Mouse (Mus musculus) heart, embryonic 14.5 days (tissue): ENCODE results near the gene Fam118b. TPM values are rescaled to one million over a fixed set of nuclear protein-coding genes. Genes with fewer than 3 reads are reported as not detected.

Experiments used
- ATAC-seq: fragments of 200-750 bp; cut with Nextera tagmentation; 2 replicates; pipeline ENCODE4 v1.8.0; 2017; ENCODE audit warnings: low read depth, moderate TSS enrichment; ENCODE audit not compliant: insufficient number of reproducible peaks, insufficient read depth, low FRiP score
- H3K27ac ChIP-seq, 2 experiments: fragments of 200-500 bp in 1 of 2; fragments of 300-500 bp in 1 of 2; sonication (generic) in 1 of 2; replicated peaks in 1 of 2; 2 replicates each; pipeline ENCODE4 v1.5.1; 2012 to 2014; ENCODE audit warnings: low read depth in 2 of 2, low read length in 2 of 2, control low read depth in 1 of 2, mild to moderate bottlenecking in 1 of 2, mixed read lengths in 1 of 2; ENCODE audit not compliant: control insufficient read depth in 1 of 2, insufficient read depth in 1 of 2
- H3K27me3 ChIP-seq: fragments of 300-500 bp; sonication (generic); 2 replicates; pipeline ENCODE4 v1.6.1; 2014; ENCODE audit warnings: mild to moderate bottlenecking, low read length, control low read depth; ENCODE audit not compliant: control insufficient read depth, insufficient read depth
- H3K36me3 ChIP-seq: fragments of 300-500 bp; sonication (generic); 2 replicates; pipeline ENCODE4 v1.6.1; 2014; ENCODE audit warnings: mild to moderate bottlenecking, control low read depth, low read length, mixed read lengths; ENCODE audit not compliant: control insufficient read depth, insufficient read depth
- H3K4me1 ChIP-seq, 2 experiments: fragments of 200-500 bp in 1 of 2; fragments of 300-500 bp in 1 of 2; sonication (generic) in 1 of 2; 2 replicates each; pipeline ENCODE4 v1.6.1; 2012 to 2014; ENCODE audit warnings: low read length in 2 of 2, control low read depth in 1 of 2, mixed read lengths in 1 of 2; ENCODE audit not compliant: control insufficient read depth in 2 of 2, insufficient read depth in 2 of 2
- H3K4me2 ChIP-seq: fragments of 300-500 bp; sonication (generic); 2 replicates; pipeline ENCODE4 v1.6.1; 2014; ENCODE audit warnings: mild to moderate bottlenecking, low read length
- H3K4me3 ChIP-seq, 2 experiments: fragments of 200-500 bp in 1 of 2; fragments of 300-500 bp in 1 of 2; sonication (generic) in 1 of 2; 2 replicates each; pipeline ENCODE4 v1.5.1; 2012 to 2014; ENCODE audit warnings: low read length in 2 of 2, mild to moderate bottlenecking in 2 of 2, control low read depth in 1 of 2, low read depth in 1 of 2, moderate library complexity in 1 of 2; ENCODE audit not compliant: control insufficient read depth in 1 of 2, insufficient read depth in 1 of 2
- H3K9ac ChIP-seq: fragments of 300-500 bp; sonication (generic); 2 replicates; pipeline ENCODE4 v1.6.1; 2014; ENCODE audit warnings: mild to moderate bottlenecking, low read length
- H3K9me3 ChIP-seq: fragments of 300-500 bp; sonication (generic); 2 replicates; pipeline ENCODE4 v1.6.1; 2016; ENCODE audit warnings: low read length, control low read depth; ENCODE audit not compliant: control insufficient read depth
- WGBS: fragments of 180-500 bp; shearing (Covaris S2); extraction: QIAGEN DNeasy Blood & Tissue Kit; methylation state at CpG from one replicate; pipeline ENCODE4 v1.1.7; 2014; 5-methylcytosine and 5-hydroxymethylcytosine counted together
- polyA plus RNA-seq: library from polyadenylated mRNA; unstranded; fragments of >200 nt; fragmentation: Nextera tagmentation; extraction: Ambion mirVana; gene quantifications from 2 replicates; pipeline ENCODE4 v1.2.1, GENCODE M21; 2014

Gene Fam118b
- polyA plus RNA-seq, 1 experiment from 2014 or later: 28.3 TPM

DNA sequence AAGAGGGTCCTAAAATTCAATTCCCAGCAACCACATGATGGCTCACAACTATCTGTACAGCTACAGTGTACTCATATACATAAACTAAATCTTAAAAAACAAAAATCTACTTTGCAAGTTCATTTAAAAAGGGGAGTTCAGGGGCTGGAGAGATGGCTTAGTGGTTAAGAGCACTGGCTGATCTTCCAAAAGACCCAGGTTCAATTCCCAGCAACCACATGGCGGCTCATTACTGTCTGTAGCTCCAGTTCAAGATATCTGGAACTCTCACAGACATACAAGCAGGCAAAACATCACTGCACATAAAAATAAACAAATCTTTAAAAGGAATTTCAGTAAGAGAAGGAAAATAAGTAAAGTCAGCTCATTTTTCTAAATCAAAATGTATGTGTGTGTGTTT lies 29.2 kb downstream of the Fam118b start:
- Histone ChIP-seq H3K36me3 (peaks cover 13% of the 10 kb centered on the region), H3K27ac (no peak overlapping the region), H3K4me3 (no peak overlapping the region), H3K9me3 (no peaks in the 10 kb centered on the region), H3K27me3 (no peaks in the 10 kb centered on the region), H3K9ac (no peak overlapping the region), H3K4me1 (peaks cover 0 to 2% of the 10 kb centered on the region in 2 experiments; a peak in 1 of 4 replicates), H3K4me2 (no peak overlapping the region)
- ATAC-seq: no peak
- WGBS: 91% methylated on average over 1 of the region's 1 CpGs

- Histone ChIP-seq H3K27ac (no peak overlapping the region), H3K27me3 (no peaks in the 10 kb centered on the region), H3K36me3 (peaks cover 20% of the 10 kb centered on the region), H3K4me1 (peaks cover 0 to 2% of the 10 kb centered on the region in 2 experiments; a peak in 1 of 4 replicates), H3K9me3 (no peaks in the 10 kb centered on the region), H3K4me2 (no peak overlapping the region), H3K9ac (no peak overlapping the region), H3K4me3 (no peak overlapping the region)
- 58% methylated on average over 3 of the region's 3 CpGs for WGBS
- ATAC-seq: no peak
Observed at GRCm38 (mm10) chr9:35235996-35236395, 31.6 kb downstream of the Fam118b start.

DNA sequence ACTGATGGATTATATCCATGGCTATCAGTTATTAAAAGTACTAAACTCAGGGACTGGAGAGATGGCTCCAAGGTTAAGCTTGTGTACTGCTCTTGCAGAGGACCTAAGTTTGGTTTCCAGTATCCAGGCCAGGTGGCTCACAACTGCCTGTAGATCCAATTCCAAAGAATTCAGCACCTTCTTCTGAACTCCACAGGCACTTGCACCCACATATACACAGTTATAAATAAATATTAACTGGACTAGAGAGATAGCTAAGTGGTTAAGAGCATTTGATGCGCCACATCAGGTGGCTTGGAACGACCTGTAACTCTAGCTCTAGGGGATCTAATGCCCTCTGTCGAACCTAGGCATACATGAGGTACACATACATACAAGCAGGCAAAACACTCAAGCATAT lies 38.9 kb downstream of the Fam118b start:
- no peak overlapping the region for H3K4me2 ChIP-seq
- no peak overlapping the region for H3K4me3 ChIP-seq
- no peak for ATAC-seq
- no peak overlapping the region for H3K9ac ChIP-seq
- no peaks in the 10 kb centered on the region for H3K9me3 ChIP-seq
- H3K4me1 ChIP-seq: no peaks in the 10 kb centered on the region
- no peak overlapping the region for H3K27ac ChIP-seq
- peaks cover 38% of the 10 kb centered on the region for H3K36me3 ChIP-seq
- 88% methylated on average over 3 of the region's 3 CpGs for WGBS
- no peaks in the 10 kb centered on the region for H3K27me3 ChIP-seq

GRCm38 (mm10) chr9:35223466-35223865 lies 44.1 kb downstream of the Fam118b start:
- Histone ChIP-seq H3K4me3 (no peak overlapping the region), H3K27me3 (no peaks in the 10 kb centered on the region), H3K27ac (no peak overlapping the region), H3K9me3 (no peaks in the 10 kb centered on the region), H3K4me2 (no peak overlapping the region), H3K9ac (no peak overlapping the region), H3K4me1 (no peaks in the 10 kb centered on the region), H3K36me3 (peaks cover 77% of the 10 kb centered on the region)
- 95% methylated on average over 3 of the region's 3 CpGs for WGBS
- no peak for ATAC-seq

DNA sequence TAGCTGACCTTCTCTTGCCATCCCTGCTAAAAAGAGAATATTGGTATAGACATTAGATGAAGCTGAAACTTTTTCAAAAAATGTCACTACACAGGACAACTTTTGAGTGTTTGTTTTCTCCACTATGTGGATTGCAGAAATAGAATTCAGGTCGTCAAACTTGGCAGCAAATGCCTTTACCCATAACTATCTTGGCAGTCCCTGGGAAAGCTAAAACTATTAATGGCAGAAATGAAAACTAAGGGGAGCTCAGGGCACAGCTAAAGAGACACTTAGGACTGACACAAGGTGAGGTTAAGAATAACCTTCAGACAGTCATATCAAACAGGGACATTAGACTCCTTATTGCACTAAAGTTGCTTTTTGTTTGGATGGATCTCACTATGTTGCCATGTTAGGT lies 49.6 kb downstream of the Fam118b start:
- Histone ChIP-seq H3K9me3 (no peaks in the 10 kb centered on the region), H3K4me2 (no peak overlapping the region), H3K4me1 (no peaks in the 10 kb centered on the region), H3K36me3 (peaks cover 94% of the 10 kb centered on the region), H3K9ac (no peak overlapping the region), H3K27me3 (no peaks in the 10 kb centered on the region), H3K4me3 (no peak overlapping the region), H3K27ac (no peak overlapping the region)
- WGBS: 53% methylated on average over 1 of the region's 1 CpGs
- ATAC-seq: no peak

- 29% methylated on average over 26 of the region's 26 CpGs for WGBS
- peak overlapping the region; percentile 95 for H3K9ac ChIP-seq
- ATAC-seq: no peak
- no peaks in the 10 kb centered on the region for H3K9me3 ChIP-seq
- H3K4me3 ChIP-seq: peak overlapping the region; percentile 94 to 96
- H3K4me2 ChIP-seq: peak overlapping the region; percentile 89
- peaks cover 7 to 18% of the 10 kb centered on the region in 2 experiments for H3K4me1 ChIP-seq
- peak overlapping the region; percentile 75 to 77 for H3K27ac ChIP-seq
- no peaks in the 10 kb centered on the region for H3K27me3 ChIP-seq
- H3K36me3 ChIP-seq: peaks cover 73% of the 10 kb centered on the region
Observed at GRCm38 (mm10) chr9:35211573-35212511, 55.8 kb downstream of the Fam118b start.

DNA sequence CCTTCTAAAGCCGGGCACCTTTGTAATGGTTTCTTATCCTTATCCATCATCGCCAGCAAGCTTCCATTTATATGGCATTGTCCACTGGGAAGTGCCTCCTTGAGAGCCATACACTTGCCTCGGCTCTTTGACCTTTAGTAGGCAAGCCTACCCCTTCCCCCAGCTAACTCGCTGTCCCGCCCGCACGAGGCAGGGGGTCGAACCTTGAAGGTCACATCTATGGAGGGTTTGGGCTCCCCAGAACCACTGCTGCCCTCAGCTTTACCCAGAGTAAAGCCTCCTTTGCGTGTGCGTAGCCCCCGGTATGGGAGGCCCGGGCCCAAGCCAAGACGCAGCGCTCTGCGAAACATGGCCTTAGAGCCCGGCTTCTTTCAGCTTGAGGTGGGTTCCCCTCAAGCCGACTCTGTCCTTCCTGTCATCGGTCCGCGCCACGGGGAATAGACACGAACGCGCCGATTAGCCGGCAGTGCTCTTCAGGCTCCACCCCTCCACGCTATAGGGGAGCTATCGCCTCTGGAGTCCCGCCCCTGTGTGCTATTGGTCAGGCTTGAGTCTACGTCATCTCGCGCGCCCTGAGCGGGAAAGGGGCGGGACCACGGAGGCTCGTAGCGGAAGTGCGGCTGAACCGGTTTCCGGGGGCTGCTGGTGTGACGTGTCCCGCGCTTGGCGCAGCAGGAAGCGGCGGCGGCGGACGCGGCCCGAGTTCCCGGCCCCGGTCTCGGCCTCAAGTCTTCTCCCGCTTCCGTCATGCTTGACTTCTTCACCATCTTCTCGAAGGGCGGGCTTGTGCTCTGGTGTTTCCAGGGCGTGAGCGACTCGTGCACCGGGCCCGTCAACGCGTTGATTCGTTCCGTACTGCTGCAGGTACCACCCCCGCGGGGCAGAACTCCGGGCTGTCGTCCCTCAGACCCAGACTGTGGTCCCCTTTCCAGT lies 56.8 kb downstream of the Fam118b start, which contains the start of gene Foxred1:
TSS of gene Foxred1 (minus strand) at position 514 of the 933 bp plus-strand sequence.
- peaks cover 73% of the 10 kb centered on the region for H3K36me3 ChIP-seq
- no peaks in the 10 kb centered on the region for H3K27me3 ChIP-seq
- H3K27ac ChIP-seq: peak within 1 kb of the TSS; percentile 84 to 97
- H3K4me3 ChIP-seq: peak within 1 kb of the TSS; percentile 94 to 96
- under 1% methylated on average over 64 of the region's 72 CpGs for WGBS
- peak within 1 kb of the TSS; percentile 95 for H3K9ac ChIP-seq
- no peaks in the 10 kb centered on the region for H3K9me3 ChIP-seq
- peak within 1 kb of the TSS; percentile 89 for H3K4me2 ChIP-seq
- peaks cover 7 to 18% of the 10 kb centered on the region in 2 experiments for H3K4me1 ChIP-seq
- peak; percentile 100 for ATAC-seq
